Mouse (Mus musculus): ENCODE data around the gene Itgb2.

Gene Itgb2

DNA sequence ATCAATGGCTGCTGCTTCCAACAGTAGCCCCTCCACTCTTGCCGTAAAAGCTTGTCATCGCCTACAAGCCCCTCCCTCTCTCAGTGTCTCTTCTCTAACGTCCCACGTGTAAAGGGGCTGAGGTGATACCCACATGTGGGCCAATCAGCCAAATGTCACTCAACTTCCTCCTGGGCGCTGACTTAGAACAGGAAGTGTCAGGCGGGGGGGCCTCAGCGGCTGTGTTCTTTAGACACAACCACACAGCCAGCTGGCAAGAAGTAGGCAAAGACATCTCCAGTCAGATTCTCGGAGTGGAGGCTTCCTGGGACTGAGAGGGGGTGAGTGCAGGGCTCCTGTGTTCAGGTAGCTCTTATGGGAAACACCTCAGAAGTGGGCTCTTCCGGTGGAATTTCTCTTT lies at the start of gene Itgb2:
Gene Itgb2, plus strand, starts transcription at position 113 of the 400 bp plus-strand sequence.
- no peak for DNase-seq (ENCODE audit: low spot score in 2 of 2)

DNA sequence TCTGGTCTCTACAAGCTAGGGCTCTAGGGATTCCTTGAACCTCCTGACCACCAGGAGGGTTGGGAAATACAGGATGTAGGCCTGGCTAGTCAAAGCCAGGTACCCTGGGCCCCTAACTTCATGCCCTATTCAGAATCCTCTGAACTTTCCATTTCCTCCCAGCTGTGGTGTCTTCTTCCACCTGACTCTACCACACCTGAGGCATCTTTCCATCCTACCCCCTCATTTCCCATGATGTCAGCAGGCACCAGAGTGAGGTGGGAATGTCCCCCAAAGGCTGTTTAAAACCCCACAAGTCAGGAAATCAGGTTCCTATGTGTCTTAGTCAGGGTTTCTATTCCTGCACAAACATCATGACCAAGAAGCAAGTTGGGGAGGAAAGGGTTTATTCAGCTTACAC lies 48.2 kb upstream of the Itgb2 start:
- DNase-seq (ENCODE audit: low spot score in 2 of 2), result no peak

DNA sequence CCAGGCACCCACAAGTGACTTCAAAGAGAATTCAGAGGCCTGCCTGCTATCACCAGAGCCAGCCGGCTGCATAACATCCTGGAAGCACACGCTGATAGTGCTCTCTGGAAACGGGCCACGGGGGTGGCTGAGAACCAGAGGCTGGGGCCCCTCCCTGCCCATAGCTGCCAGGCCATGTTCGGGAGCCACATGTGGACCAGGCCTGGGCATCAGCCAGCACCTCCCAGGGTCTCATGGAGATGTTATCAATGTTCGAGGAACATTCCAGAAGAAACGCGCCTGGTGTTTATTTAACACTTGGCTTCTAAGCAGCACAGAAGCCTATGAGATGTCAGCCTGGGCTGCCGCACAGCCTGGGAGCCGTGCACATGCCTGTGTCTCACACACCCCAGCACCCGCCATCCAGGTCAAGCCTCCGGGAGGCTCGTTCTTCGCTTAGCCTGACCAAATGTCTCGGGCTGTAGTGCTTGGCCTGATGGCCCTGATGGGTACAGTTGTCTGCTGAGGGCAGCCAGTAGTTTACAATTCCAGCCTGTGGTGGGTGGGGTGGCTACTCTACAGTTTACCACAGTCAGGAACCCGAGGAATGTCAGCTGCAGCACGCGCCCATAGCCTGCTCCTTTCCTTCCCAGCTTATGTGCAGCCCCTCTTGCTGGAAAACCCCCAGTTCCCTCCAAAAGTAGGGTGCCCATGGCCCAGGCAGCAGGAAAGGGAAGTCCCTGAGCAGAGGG lies 45.7 kb upstream of the Itgb2 start:
- DNase-seq (ENCODE audit: low spot score in 2 of 2), result peak; percentile 33 to 39

DNA sequence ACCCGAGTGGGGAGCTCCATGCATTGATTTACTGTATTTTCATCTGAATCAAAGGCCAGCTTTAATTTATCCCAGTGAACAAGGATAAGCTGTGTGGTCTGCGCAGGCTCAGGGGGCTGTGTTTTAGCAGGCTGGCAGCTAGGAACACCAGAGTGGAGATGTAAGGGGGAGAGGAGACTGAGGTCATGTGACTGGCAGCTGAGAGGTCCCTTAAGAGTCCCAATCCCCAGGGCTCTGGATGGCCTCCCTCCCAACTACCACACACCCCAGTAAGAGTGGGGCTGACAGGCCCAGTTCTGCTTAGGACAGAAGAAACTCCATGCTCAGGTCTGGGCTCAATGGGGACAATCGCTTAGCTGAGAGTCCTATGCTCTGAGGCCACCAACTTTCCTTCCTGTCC lies 44.3 kb upstream of the Itgb2 start:
- no peak for DNase-seq (ENCODE audit: low spot score in 2 of 2)

DNA sequence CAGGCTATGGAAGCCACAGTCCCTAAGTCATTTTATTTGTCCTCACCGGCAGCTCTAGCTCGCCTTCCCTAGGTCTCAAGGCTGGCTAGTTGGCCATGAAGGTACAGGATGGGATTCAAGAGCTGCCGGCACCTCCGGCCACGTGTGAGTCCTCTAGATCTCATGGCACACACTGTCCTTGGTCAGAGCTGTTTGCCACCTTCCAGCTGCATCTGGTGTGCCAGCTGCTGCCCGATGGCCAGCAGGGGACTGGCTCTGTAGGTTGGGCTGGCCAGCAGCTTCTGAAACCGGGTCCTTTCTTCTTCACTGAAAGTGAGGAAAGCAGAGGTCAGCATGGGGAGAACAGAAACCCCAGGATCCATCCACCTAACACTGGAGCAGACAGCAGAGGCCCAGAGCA lies 41.9 kb upstream of the Itgb2 start:
- DNase-seq (ENCODE audit: low spot score in 2 of 2), result no peak

DNA sequence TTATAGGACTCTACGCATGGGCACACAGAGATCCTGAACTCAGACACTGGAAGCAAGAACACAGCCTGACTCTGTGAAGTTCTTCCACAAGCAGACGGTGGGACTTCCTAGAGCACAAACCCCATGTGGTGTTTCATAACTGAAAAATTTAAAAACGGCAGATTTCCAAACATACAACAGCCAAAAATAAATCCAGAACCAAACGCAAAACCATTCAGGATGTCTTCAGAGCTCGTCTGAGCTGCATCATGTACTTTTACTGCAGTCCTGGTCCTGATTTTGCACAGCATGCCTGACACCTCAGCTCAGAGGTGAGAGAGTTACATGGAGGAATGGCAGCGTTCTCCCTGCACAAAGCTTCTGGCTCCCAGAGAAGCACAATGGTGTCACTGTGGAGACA lies 38.5 kb upstream of the Itgb2 start:
- no peak for DNase-seq (ENCODE audit: low spot score in 2 of 2)

DNA sequence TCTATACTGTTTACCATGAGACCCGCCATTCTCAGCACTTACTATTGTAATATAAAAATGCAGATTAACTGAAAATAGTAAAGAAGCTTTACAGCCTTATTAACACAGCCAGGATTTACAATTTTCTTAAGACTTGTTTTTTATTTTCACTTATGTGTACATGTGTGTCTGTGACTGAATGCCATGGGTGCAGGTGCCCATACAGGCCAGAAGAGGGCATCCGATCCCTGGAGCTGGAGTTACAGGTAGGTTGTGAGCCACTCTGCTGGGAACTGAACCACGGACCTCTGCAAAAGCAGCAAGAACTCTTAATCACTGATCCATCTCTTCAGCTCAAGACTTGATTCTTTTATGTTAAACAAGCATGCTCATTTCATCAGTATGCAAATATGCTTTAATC lies 37.2 kb upstream of the Itgb2 start:
- no peak for DNase-seq (ENCODE audit: low spot score in 2 of 2)

DNA sequence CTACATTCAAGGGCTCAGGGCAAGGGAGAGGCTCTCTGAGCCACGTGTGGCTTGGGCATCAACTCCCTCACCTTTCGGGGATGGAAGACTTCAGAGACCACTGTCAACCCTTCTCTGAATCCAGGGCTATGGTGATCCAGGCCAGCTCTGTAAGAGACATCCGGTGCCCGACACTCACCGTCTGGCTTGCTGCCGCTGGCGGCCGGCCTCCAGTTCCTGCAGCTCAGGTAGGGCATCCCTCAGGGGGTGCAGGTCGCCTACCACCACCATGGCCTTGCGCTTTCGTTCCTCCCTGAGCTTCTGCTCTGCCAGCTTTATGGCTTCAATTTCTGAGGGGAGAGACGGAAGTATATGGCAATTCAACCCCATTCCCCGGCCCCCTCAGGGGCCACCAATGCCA lies 32.9 kb upstream of the Itgb2 start:
- DNase-seq (ENCODE audit: low spot score in 2 of 2), result no peak

DNA sequence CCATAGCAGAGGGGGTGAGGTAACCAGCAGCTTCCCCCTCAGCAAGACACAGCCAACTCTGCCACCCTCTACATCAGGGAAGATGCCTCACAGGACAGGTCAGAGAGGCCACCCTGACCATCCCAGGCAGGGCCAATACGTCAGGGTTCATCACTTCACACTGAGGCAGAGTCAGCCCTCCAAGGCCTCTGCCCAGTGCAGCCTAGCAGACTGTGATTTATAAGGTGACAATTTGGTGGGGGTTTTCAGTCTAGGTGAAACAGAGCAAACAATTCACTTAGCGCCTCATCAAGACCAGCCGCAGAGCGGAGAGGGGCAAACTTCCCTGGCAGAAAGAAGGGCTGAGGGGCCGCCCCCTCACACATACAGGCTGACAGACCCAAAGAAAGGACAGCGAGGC lies 31.8 kb upstream of the Itgb2 start:
- no peak for DNase-seq (ENCODE audit: low spot score in 2 of 2)

DNA sequence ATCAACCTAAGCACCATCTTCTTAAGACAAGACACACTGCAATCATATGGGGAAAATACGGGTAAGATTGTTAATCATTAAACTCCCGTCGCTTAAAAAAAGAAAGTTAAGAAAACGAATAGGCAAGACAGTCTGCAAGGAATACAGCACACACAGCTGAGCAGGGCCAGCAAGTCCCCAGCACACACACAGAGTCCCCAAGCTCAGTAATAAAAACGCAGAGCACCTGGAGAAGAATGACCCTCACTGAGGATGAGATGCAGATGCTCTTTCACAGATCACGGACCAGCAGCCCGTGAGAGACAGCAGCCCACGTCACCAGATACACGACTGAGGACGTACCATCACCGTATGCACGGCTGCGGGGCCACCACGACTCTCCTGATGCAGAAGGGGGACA lies 29.4 kb upstream of the Itgb2 start:
- DNase-seq (ENCODE audit: low spot score in 2 of 2), result no peak

DNA sequence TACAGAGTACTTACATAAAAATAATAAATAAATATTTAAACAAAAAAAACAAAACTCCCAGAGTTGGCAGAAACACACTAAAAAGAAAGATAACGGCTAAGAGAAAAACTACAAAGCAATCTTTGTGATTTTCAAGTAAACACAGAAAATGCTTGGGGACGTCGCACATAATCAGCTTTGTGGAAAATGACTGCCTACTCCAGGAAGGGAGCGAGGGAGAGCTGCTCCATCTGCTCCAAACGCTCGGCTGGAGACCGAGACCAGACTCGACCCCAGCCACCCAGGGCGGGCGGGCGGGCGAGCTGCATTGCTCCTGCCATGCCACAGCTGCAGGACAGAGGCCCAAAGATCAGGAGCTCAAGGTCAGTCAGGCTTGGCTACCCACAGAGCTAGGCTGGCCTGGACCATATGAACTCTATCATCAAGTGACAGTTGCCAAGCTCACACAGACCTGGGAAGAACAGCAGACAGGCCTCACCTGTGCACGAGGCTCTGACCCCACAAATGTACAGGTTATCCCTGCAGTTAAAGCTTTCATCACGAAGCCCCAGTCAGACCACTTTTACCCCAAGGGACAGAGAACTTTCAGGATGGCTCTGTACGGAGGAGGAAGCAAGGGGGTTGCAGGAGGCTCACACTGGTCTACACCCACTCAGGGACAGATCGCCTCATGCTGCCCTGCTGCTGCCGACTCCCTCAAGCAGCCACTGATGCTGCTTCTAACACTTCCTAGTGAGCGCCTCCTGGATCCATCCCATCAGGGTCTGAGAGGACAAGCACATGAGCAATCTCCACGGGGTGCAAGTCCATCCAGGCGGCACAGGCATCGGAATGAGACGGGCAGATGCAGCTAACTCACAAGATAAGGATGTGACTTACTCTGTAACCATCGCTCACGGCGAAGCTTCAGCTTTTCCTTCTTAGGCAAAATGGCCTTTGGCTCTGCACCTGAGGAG lies 26.8 kb upstream of the Itgb2 start:
- DNase-seq (ENCODE audit: low spot score in 2 of 2), result no peak

DNA sequence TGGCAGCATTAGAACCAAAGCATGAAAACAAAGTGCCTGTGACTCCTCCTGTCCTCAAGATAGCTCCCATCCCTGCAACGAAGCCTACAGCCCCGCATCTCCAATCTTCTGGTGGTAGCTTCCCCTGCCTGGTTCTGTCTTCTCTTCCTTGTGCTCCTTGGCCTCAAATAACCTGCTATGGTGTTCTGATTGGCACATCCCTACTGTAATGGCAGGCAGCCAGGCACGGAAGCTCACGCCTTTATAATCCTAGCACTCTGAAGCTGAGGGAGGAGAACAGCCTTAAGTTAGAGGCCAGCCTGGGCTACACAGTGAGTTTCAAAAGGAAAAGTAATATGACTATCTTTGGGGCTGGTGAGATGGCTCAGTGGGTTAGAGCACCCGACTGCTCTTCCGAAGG lies 25.9 kb upstream of the Itgb2 start:
- no peak for DNase-seq (ENCODE audit: low spot score in 2 of 2)

DNA sequence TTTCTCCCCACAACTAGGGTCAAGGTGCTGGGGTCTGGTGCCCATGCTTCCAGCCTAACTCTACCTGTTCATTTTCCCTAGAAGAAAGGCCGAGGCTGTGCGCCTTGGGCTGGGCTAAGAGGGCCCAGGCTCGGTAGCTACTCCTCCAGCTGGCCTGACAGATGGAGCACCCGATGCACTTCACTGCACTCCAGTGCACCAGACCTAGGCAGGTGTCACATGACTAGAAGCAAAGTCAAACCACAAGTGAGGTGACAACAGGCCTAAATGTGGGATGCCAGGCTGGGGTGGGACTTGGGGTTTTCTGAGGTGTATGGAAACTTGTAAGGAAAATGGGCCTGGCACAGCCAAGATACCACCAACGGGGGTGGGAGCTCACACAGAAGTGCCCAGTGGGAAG lies 23.5 kb upstream of the Itgb2 start:
- DNase-seq (ENCODE audit: low spot score in 2 of 2), result no peak

DNA sequence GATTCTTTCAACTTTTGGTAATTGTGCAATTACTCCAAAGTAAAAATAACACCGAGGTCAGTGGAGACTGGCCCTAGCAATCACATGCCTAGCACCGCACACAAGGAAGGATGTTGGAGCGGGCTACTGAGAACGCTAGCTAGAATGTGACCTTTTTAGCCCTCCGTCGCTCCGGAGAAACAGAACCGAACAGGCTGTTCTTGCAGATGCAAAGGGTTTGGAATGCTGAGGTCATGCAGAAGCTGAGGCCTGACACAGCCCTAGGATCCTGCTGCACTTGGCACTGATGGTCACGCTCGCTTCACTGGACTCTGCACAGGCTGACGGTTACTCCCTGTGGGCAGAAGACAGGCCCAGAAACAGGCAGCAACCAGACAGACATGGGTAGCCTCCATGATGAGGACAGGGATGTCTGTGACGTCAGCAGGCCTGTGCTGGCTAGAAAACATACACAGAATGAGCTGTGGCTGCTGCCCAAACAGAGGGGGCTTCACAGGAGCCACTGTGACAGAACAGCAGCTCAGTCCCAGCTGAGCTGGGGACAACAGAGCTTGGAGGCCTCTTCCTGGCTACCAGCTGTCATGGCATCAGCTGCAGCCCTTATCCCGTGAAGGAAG lies 23.0 kb upstream of the Itgb2 start:
- DNase-seq (ENCODE audit: low spot score in 2 of 2), result no peak

DNA sequence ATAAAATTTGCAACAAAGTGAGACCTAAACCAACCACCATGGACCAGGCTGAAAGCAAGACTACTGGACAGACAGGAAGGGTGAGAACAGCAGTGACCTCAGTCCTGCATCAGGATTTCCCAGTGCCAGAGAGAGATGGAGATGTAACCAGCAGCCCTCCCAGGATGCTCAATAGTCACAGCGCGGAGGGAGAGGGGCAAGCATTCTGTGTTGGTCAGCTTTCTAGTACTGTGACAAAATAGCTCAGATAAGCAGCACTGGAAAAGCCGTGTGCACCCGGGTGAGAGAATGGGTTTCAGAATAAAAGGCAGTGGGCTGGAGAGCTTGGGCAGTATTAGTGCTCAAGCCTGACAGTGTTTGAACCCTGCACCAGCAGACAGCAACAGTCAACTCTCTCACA lies 22.3 kb upstream of the Itgb2 start:
- no peak for DNase-seq (ENCODE audit: low spot score in 2 of 2)

DNA sequence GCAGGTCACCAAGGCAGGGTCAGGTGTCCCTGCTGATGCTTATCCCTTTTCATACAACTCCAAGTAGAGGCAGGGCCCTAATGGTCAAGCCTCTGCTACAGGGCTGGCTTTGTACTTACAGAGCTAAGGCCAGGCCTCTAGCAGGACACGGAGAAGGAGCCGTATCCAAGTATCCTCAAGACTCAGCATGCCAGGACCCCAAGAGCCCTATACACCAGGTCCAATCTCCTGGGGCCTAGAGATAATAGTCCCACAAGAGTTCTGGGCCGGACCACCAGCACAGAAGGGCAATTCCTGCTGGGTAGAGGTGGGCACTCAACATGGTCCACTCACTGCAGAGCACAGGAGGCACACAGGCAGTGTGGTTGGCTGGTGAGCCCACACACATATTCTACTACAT lies 21.3 kb upstream of the Itgb2 start:
- DNase-seq (ENCODE audit: low spot score in 2 of 2), result no peak

DNA sequence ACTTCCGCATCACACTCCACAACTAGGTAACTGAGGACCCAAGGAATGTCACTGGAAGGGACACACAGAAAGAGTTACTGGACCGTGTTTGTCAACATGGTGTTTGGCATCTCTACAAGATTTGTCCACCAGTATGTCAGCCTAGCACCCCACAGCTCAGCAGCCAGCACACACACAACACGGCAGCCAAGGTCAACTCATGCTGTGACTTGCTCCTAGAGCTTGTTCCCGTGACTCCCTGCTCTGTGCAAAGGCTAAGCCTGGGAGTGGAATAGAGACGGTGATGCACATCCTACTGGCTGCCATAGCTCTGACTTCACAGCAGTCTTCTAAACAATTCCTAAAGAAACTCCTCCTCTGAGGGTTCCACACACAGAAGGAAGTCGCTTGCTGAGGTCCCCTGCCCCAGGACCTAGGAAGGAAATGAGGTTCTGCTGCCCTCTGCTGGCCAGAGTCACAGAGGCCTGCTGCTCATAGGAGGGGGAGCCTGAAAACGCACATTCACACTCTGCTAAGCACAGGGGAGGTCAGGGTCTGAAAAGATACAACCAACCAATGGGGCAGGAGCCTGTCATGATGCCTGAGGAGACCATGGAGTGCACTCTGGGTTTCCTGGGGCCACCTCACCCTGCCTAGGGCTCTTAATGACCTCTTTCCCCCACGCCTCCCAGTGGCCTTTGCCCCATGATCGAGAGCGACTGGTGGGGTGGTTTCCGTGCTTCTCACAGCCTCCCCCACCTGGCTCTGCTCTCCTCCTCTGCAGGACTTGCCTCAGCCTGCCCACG lies 20.5 kb upstream of the Itgb2 start:
- peak; percentile 70 to 73 for DNase-seq (ENCODE audit: low spot score in 2 of 2)

DNA sequence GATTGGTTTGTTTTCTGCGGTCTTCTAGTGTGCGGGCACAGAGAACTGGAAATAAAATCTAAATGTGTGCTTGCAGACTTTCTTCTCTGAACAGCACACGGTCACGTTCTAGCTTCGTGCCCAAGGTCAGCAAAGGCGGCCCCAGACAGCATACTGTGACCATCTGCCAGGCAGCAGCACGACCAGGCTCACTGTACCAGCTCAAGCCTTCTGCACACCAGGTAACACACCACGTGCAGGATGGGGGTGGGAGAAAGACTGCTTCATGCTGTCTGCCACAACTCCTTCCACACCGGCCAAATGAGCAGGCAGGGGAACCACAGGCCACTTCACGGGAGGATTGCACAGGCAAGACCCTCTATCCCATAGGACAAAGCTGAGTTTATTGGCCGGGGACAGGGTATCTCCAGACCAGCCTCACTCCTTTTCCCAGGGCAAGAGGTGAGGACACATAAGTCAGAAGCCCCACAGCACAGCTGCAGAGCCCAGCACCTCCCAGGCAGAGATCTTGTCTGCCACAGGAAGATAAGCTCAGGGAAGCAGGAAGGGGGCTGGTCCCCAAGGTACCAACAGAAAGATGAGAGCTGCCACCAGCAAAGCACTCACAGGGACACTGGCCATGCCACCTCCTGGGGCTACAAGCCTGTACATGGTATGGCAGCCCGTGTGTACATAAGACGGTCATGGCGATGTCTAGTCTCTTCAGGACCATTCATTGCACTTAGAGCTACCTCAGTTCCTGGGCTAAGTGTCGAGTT lies 19.6 kb upstream of the Itgb2 start:
- DNase-seq (ENCODE audit: low spot score in 2 of 2), result peak; percentile 42 to 57

DNA sequence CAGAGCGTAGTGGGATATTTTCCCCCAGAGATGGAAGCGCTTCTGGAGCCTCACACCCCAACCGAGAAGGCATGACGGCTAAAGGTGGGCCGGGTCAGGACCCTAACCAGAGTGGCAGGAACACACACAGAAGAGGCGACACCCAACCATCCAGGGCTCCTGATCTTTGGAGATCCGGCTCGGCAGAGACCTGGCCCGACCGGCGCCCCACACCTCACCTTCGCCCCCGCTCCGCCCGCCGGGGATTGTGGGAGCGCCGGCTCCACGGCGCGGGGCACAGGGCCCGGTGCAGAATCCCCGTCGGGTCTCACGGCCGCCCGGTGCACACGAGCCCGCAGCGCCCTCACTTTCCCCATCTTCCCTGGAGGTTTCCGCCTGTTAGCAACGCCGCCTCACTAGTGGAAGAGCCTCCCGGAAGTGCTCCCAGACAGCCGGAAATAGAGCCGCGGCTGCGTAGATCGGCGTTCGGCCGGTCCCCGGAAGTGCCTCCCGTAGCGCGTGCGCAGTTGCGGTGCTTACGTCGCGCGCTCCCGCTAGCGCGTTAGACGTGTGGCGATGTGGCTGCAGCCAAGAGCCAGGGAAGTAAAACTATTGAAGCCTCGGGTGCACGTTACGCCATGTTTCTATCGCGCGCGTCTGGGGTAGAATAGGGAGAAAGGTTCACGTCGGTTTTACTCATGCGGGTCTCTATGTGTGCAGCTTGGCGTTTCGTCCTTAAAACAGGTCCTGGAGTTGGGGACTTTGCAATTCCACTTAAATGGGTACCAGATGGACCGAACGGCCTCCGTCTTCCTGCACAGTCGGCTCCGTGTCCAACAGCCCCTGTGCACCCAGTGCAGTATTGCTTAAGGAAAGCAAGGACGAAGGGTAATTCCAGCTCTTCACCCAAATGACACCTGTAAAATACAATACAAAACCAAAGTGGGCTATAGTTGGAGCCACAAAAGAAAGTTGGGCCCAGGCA lies 14.4 kb upstream of the Itgb2 start, which contains the start of gene Fam207a:
Gene Fam207a, minus strand, starts transcription at position 401 of the 964 bp plus-strand sequence.
- DNase-seq (ENCODE audit: low spot score in 2 of 2), result peak; percentile 81 to 94
